Mouse (Mus musculus) left cerebral cortex, adult 6 months (tissue): ENCODE measurements around the gene Cldn19. TPM values are rescaled to one million over a fixed set of nuclear protein-coding genes. Genes with fewer than 3 reads are reported as not detected.

Source experiments
- long read RNA-seq, 2 experiments: library from polyadenylated mRNA; unstranded; transcript quantifications; one replicate each; pipeline ENCODE4 v2.0.0; 2019 to 2020
- polyA plus RNA-seq: library from polyadenylated mRNA; unstranded; fragments of <200 nt; fragmentation: Nextera tagmentation; gene quantifications from 2 replicates; pipeline ENCODE4 v1.2.3, GENCODE M21; 2021

Gene Cldn19
- 0.29 TPM in 2 replicates for polyA plus RNA-seq
- long read RNA-seq, experiment 1, full-length matches to known transcripts = 1 of 1 reads
- long read RNA-seq, experiment 1, partial matches to known transcripts = 0 of 1 reads
- long read RNA-seq, experiment 1, other reads (novel, unspliced or antisense) = 0 of 1 reads
- long read RNA-seq, experiment 2 = 0 reads

GRCm38 (mm10) chr4:119255351-119255750 is at the start of gene Cldn19:
Cldn19 (plus strand) TSS chr4:119255414.

DNA sequence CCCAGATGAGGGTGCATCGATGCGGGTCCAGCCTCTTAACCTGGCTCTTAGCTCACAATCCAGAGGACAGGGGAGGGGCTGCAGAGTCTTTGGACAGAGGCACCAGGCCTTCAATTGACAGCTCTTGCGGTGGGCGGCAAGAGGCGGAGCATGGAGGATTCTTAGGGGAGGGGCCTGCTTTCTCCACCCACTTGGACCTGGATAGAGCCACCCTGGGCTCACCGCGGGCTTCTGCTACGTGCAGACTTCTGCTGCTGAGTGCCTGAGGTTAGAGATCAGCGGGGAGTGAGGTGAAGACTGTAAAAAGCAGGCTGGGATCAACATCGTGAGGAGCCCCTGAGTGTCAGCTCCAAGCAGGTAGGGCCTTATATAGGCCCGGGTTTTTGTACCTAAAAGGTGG is 37.0 kb upstream of the Cldn19 start, which contains the start of gene Tmem269:
TSS of gene Tmem269 (minus strand) at position 49 of the 400 bp plus-strand sequence.

DNA sequence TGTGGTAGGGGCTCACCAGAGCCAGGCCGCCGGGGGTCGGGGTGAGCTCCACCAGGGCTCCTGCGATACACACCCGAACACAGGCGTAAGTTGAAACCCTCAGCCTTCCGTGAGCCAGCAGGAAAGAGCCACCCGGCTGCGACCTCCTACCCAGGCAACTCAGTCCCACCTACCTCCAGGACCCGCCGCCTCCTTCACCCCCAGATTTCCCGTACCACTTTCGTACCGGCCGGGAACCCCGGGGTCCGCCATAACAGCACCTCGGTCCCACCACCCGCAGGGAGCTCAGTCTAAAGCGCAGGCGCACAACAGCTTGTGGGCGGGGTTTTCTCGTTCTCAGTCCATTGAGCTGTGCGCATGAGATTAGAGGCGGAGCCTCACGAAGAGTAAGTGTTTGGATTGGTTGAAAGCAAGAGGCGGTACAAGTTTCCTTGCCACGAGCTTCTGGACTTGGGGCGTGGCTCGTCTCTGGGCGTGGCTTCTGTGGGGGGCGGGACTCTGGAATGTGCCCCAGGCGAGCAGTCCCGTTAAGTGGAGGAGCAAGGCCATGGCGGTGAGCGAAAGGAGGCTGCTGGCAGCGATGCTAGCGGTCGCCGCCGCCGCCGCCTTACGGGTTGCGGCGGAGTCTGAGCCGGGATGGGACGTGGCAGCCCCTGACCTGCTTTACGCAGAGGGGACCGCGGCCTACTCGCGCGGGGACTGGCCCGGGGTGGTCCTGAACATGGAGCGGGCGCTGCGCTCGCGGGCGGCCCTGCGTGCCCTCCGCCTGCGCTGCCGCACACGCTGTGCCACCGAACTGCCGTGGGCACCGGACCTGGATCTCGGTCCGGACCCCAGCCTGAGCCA is 22.6 kb upstream of the Cldn19 start, which contains the start of the genes AU022252 and P3h1:
TSS of gene AU022252 (minus strand) at position 303 of the 846 bp plus-strand sequence.
TSS of gene P3h1 (plus strand) at position 506 of the 846 bp plus-strand sequence.

GRCm38 (mm10) chr4:119294415-119295133 is 39.4 kb downstream of the Cldn19 start, which contains the start of gene Ybx1:
Ybx1 (minus strand) TSS chr4:119294604.

Other genes starting within 250 kb of the Cldn19 start
- 14.0 and 23.4 TPM in 2 replicates for gene Slc2a1, start 146.7 kb upstream of the Cldn19 start, polyA plus RNA-seq
- gene Zfp691, start 81.2 kb upstream of the Cldn19 start, polyA plus RNA-seq = 8.6 and 13.2 TPM in 2 replicates
- 0.18 and 0.22 TPM in 2 replicates for gene Ermap, start 65.4 kb upstream of the Cldn19 start, polyA plus RNA-seq
- gene Svbp, start 60.1 kb upstream of the Cldn19 start, polyA plus RNA-seq = 75.1 and 79.5 TPM in 2 replicates
- gene Tmem269, start 37.2 kb upstream of the Cldn19 start, polyA plus RNA-seq = 0.47 and 0.51 TPM in 2 replicates
- gene AU022252, start 22.7 kb upstream of the Cldn19 start, polyA plus RNA-seq = 19.5 and 21.6 TPM in 2 replicates
- gene P3h1, start 22.5 kb upstream of the Cldn19 start, polyA plus RNA-seq = 2.5 TPM in 2 replicates
- gene Ybx1, start 39.2 kb downstream of the Cldn19 start, polyA plus RNA-seq = 35.2 and 201 TPM in 2 replicates
- gene Ppih, start 65.1 kb downstream of the Cldn19 start, polyA plus RNA-seq = 32.2 and 40.0 TPM in 2 replicates
- gene Ccdc30, start 160.1 kb downstream of the Cldn19 start, polyA plus RNA-seq = 9.3 and 9.8 TPM in 2 replicates
- 13.6 and 18.8 TPM in 2 replicates for gene Ppcs, start 167.0 kb downstream of the Cldn19 start, polyA plus RNA-seq
- gene Zmynd12, start 167.4 kb downstream of the Cldn19 start, polyA plus RNA-seq = 0.50 TPM in 1 of 2 replicates, not detected in the other
- 4.6 and 5.7 TPM in 2 replicates for gene Rimkla, start 237.2 kb downstream of the Cldn19 start, polyA plus RNA-seq